Mouse (Mus musculus) olfactory bulb, adult 2 months (tissue): ENCODE data around the gene Tle2. TPM values are rescaled to one million over a fixed set of nuclear protein-coding genes. Genes with fewer than 3 reads are reported as not detected.

Source experiments
- H3K27ac ChIP-seq: fragments of 200-500 bp; 2 replicates; pipeline ENCODE4 v1.5.1; 2012; ENCODE audit warnings: low read depth, low read length; ENCODE audit not compliant: insufficient read depth
- H3K4me1 ChIP-seq: fragments of 200-500 bp; 2 replicates; pipeline ENCODE4 v1.6.1; 2012; ENCODE audit warnings: low read length; ENCODE audit not compliant: control insufficient read depth, insufficient read depth
- H3K4me3 ChIP-seq: fragments of 200-500 bp; 2 replicates; pipeline ENCODE4 v1.5.1; 2012; ENCODE audit warnings: mild to moderate bottlenecking, low read depth, low read length, moderate library complexity; ENCODE audit not compliant: insufficient read depth
- CTCF ChIP-seq: fragments of 200-500 bp; IDR thresholded peaks from 2 replicates; pipeline ENCODE4 v1.5.1; 2012; ENCODE audit warnings: low read depth, mild to moderate bottlenecking, low read length, moderate library complexity; ENCODE audit not compliant: insufficient read depth
- POLR2A ChIP-seq: fragments of 200-500 bp; IDR thresholded peaks from 2 replicates; pipeline ENCODE4 v1.6.1; 2012; ENCODE audit warnings: mild to moderate bottlenecking, low read depth, low read length, moderate library complexity; ENCODE audit not compliant: insufficient read depth
- WGBS: fragments of 180-500 bp; shearing (Covaris S2); methylation state at CpG from one replicate; pipeline ENCODE4 v1.1.7; 2018; 5-methylcytosine and 5-hydroxymethylcytosine counted together
- polyA plus RNA-seq: library from polyadenylated mRNA; stranded (reverse); fragments of >200 nt; gene quantifications from 2 replicates; pipeline ENCODE4 v1.2.4, GENCODE M21; 2012; ENCODE audit warnings: low replicate concordance; ENCODE audit not compliant: missing spikeins, insufficient read depth, insufficient read length

The Tle2 gene
- polyA plus RNA-seq, 1 experiment = not detected

DNA sequence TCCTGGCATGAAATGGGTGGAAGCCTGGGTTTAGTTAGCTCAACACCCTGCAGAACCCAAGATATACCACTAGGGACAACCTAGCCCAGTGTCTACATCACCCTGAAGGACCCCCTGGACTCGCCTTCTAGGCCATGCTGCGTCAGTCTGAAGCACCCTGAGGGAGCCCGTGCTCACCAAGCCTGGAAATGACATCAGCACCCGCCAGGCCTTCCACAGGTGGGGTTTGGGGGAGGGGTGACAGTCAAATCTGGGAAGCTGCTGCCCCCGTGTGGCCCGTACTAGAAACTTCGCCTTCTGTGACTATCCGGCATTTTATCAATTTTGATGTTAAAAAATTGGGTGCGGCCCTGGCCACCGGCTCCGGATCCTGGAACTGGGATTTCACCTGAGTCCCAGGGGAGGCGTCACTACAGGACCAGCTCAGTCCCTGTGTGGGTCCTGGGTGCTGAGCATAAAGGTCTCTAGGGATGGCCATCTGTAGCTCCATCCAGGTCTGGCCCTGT lies 22.7 kb upstream of the Tle2 start:
- peak overlapping the region; percentile 52; the same call in 1 of the 2 replicates for H3K27ac ChIP-seq

DNA sequence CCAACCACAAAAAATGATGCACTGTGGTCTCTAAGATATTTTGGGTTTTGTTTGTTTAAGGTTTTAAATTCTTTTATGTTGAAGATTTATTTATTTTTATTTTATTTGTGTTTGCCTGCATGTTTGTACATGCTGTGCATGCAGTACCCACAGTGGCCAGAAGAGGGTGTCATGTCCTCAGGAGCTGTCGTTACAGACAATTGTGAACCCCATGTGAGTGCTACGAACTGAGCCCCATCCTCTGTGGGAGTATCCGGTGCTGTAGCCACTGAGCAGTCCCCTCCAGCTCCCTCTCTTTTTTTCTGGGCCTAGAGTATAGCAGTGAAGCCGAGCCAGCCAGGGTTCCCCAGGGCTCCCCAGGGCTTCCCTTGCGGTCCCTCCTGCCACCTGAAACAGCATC lies 21.1 kb upstream of the Tle2 start:
- Histone ChIP-seq H3K4me3 (no peak overlapping the region), H3K27ac (no peak overlapping the region), H3K4me1 (peaks cover 7% of the 10 kb centered on the region; the same call in 1 of the 2 replicates)
- 84% methylated on average over 5 of the region's 5 CpGs for WGBS
- TF ChIP-seq POLR2A (no peak), CTCF (peak; percentile 36; the same call in 1 of the 2 replicates)

More for the DNA sequence above, 22.7 kb upstream of the Tle2 start:
- 1% methylated on average over 12 of the region's 12 CpGs for WGBS
- TF ChIP-seq CTCF (peak; percentile 100), POLR2A (no peak)
- H3K4me3 ChIP-seq = no peak overlapping the region
- peaks cover 7% of the 10 kb centered on the region; the same call in 1 of the 2 replicates for H3K4me1 ChIP-seq

DNA sequence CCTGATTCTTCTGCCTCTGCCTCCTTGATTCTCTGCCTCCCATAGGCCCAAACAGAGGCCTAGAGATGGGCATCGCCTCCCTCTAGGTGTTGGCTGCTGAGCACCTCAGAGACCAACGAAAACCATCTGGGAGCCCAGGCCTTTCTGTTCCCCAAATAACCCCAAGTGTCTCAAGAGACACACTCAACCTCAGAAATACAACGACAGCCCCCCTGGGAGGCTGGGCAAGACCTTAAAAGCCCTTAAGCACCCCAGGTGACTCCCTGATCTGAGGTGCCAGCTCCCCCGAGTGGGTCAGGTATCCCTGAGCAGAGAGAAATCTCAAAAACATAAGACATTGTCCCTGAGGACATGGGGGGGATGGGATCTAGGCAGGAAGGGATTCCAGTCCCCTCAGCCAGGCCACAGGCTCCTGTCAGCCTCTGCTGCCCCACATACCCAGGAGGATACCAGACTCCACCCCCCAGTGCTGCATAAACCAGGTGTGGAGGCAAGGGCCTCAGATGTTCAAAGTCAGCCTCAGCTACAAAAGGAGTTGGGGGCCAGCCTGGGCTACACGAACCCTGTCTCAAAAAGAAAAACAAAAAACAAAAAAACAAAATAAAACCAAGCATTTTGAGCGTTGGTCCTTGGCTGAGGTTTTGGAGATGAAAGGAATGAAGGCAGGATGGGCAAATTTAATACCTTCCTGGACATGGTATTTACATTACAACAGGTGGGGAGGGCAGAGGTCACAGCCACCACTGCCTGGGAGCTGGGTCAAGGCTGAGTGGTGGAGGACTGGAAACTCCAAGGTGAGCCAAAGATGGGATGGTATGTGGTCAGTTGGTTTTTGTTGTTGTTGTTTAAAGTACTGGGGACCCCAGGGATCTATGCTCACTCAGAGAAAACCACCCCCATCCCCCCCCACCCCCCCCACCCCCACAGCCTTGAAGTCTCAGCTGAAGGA lies 20.3 kb upstream of the Tle2 start:
- WGBS = 88% methylated on average over 6 of the region's 6 CpGs
- Histone ChIP-seq H3K27ac (no peak overlapping the region), H3K4me1 (peaks cover 7% of the 10 kb centered on the region; the same call in 1 of the 2 replicates), H3K4me3 (no peak overlapping the region)
- TF ChIP-seq POLR2A = no peak
- TF ChIP-seq CTCF = no peak

DNA sequence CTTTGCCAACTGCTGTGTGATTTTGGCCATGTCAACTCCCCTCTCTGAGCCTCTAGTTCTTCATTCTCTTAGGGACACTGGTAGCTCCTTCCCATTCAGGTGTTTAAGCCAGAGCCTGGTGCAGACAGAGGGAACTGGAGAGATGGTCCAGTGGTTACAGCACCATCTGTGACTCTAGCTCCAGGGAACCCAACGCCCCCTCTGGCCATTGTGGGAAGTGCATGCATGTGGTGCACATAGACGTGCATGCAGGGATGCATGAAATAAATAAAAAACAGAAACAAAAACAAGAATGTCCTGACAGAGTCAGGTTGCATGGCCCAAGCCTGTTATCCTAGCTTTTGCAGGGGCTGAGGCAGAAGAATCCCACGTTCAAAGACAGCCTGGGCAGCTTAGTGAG lies 18.1 kb upstream of the Tle2 start:
- TF ChIP-seq POLR2A (no peak), CTCF (0 out of 2 replicates have a peak, but pooled peaks have one; percentile 38)
- 77% methylated on average over 3 of the region's 3 CpGs for WGBS
- no peak overlapping the region for H3K4me3 ChIP-seq
- H3K4me1 ChIP-seq = peaks cover 13% of the 10 kb centered on the region
- H3K27ac ChIP-seq = no peak overlapping the region

DNA sequence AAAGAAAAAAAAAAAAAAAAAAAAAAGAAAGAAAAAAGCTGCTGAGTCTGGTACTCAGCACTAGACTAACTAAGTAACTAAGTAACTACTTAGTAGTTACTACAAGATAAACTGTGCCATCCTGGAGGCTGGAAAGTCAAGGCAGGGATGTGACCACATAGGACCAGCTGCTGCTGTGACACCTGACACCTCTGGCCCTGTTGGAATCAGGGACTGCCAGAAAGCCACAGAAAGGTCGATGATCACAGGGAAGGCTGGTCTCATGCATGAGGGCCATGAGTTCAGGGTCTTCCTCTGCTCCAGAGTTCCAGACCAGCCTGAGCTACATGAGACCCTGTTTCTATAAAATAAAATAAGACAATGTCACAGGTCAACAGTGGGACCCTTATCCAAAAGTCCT lies 16.9 kb upstream of the Tle2 start:
- TF ChIP-seq CTCF (no peak), POLR2A (no peak)
- Histone ChIP-seq H3K27ac (no peak overlapping the region), H3K4me1 (peaks cover 11% of the 10 kb centered on the region), H3K4me3 (no peak overlapping the region)
- 59% methylated on average over 1 of the region's 1 CpGs for WGBS

DNA sequence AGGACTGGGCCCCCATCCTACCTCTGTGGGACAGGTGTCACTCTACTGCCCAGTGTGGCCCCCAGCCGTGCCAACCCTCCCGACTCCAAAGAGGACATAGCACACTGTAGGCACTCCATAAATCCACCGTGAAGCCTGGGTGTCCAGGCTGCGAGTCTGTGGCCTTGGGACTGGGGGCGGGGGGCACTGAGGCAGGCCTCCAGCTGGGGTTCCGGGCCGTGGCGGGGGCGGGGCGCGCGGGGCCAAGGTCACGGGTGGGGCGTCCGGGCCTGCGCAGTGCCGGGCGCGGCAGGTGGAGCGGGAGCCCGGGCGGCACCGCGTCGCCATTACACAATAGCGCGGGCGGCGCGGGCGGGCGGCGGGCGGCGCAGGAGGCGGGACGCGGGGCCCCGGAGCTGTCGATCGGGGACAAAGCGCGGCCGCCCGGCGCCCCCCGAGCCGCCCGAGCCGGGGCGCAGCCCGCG lies 15.2 kb upstream of the Tle2 start, which contains the start of gene Aes:
Gene Aes, plus strand, starts transcription at position 326 of the 464 bp plus-strand sequence.
- WGBS = under 1% methylated on average over 47 of the region's 53 CpGs
- Histone ChIP-seq H3K4me1 (peaks cover 26% of the 10 kb centered on the region), H3K27ac (peak within 1 kb of the TSS; percentile 98), H3K4me3 (peak within 1 kb of the TSS; percentile 99)
- TF ChIP-seq POLR2A = 0 out of 2 replicates have a peak, but pooled peaks have one; percentile 24
- no peak for TF ChIP-seq CTCF

DNA sequence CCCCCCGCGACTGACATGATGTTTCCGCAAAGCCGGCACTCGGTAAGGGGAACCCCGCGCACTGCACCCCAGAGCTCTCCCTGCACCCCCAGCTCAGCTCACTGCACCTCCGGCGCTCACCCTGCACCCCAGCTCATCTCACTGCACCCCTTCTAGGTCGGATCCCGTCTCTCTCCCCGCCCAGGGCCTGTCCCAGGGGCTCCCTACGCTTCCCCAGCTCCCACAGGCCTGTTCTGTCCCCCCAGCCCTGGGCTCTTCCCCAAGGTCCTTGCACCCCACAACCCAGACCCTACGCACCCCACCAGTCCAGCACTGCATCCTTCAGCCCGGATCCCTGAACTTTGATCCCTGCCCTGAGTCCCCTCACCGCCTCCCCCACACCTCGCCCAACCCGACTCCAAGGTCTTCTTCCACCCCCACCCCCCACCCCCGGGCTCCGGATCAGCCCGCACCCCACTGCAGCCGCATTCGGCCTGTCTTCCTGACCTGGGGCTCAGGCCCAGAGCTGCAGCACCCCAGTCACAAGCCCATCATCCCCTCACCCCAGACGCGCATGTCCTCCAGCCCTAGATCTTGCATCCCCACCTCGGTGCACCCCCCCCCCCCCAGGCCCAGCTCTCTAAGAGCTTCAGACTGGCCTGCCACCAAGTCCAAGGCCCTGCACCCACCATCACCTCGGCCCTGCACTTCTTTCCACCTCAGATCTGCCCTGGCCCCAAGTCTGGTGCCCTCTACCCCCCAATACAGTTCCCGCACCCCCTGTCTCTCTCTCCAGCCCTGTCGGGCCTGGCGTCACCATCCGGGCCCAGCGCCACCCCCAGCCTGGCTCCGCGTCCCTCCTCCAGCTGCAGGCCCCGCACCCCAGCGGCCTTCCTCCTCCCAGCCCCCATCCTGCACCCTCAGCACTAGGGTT lies 14.5 kb upstream of the Tle2 start:
- H3K27ac ChIP-seq = peak overlapping the region; percentile 98
- H3K4me1 ChIP-seq = peaks cover 32% of the 10 kb centered on the region
- 2% methylated on average over 36 of the region's 36 CpGs for WGBS
- peak; percentile 53 for TF ChIP-seq POLR2A
- no peak for TF ChIP-seq CTCF
- H3K4me3 ChIP-seq = peak overlapping the region; percentile 99

DNA sequence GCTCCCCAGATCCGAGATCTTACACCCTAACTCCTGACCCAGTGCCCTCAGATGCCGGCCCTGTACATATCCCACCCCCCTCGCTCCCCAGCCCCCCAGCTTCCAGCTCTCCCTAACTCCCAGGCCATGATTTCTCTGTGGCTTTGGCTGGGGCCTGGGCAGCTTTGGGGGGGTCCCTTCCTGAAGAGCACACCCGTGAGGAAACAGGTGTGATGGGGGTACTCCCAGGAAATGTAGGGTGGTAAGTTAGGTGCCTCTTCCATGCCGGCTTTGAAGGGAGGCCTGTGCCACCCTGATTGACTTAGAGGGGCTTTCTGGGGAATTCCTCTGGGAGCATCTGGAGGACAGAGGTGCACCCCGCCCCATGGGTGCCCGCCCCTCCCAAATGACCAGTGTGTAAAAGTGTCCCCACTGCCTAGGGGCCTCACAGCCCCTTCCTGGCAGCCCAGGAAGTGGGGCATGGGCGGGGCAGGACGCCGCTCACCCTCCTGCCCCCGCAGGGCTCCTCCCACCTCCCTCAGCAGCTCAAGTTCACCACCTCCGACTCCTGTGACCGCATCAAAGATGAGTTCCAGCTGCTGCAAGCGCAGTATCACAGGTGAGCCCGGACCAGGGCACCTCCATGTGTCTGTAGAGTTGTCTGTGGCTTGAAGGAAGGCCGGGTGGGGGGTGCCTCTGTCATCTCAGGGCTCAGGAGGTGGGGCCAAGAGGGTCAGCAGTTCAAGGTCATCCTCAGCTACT lies 13.5 kb upstream of the Tle2 start:
- Histone ChIP-seq H3K27ac (no peak overlapping the region), H3K4me1 (peaks cover 39% of the 10 kb centered on the region), H3K4me3 (peak overlapping the region; percentile 99)
- WGBS = 38% methylated on average over 16 of the region's 16 CpGs
- TF ChIP-seq CTCF (no peak), POLR2A (no peak)
